Mouse (Mus musculus): ENCODE data around the gene Hist3h2a. TPM values are rescaled to one million over a fixed set of nuclear protein-coding genes. Genes with fewer than 3 reads are reported as not detected.

Hist3h2a gene
- total RNA-seq, 2 experiments from 2014 or later: 62.2 to 64.8 TPM

DNA sequence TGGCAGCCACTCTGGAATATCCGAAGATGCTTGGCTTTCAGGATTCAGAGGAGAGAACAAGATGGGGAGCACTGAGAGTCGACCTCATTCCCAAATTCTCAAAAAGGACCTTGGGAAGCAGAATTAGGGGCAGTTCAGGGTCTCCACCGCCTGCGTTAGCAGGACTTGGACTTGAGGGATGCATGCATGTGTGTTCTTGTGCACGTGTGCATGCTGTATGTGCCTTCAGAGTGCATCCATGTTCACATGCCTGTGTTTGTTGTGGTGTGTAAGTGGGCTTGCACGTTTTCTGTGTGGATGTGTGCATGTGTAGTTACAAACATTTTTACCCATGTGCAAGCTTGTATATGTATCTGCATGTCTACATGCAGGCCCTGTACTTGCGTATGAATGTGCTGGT is 9.7 kb downstream of the Hist3h2a start:
- no peak for DNase-seq (ENCODE audit: low spot score in 2 of 2)
- intact Hi-C loops (cut with DNase I): no loop called here

DNA sequence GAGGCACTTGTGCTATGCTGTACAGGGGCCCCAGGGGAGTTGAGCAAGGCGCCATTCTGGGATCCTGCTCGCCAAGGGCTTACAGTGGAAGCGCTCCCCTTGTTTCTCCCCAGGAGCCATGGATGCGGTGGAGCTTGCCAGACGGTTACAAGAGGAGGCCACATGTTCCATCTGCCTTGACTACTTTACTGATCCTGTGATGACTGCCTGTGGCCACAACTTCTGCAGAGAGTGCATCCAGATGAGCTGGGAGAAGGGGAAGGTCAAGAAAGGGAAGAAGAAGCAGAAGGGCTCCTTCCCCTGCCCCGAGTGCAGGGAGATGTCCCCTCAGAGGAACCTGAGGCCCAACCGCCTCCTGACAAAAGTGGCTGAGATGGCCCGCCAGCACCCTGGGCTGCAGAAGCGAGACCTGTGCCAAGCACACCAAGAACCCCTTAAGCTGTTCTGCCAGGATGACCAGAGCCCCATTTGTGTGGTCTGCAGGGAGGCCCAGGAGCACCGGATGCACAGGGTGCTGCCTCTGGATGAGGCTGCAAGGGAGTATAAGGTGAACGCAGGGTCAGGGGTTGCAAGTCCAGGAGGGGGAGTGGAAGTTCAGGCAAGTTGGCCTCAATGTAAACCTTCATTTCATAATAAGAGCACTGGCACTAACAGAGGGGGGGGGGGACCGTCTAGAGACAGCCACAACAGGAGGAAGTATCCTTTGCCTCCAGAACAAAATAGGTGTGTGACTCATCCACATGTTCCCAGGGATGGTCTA is 10.7 kb downstream of the Hist3h2a start:
- intact Hi-C loops (cut with DNase I): loop anchor here (5.0 kb wide), 1 partner anchor 217 kb away; the partner anchor contains the start of gene Gjc2
- no peak for DNase-seq (ENCODE audit: low spot score in 2 of 2)

DNA sequence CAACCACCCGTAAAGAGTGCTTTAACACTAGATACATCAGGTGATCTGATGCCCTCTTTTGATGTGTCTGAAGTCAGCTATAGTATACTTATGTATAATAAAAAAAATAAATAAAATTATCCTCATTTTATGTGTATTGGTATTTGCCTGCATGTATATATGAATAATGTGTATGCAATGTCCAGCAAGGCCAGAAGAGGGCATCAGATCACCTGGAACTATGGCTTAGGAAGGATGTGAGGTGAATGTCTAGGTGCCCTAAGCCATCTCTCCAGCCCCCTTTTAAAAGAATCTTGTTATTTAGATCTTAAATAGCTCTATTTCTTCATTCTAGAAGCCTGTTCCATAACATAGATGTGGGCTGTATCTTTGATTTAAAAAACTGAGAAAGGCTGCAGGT is 12.9 kb downstream of the Hist3h2a start:
- no peak for DNase-seq (ENCODE audit: low spot score in 2 of 2)

DNA sequence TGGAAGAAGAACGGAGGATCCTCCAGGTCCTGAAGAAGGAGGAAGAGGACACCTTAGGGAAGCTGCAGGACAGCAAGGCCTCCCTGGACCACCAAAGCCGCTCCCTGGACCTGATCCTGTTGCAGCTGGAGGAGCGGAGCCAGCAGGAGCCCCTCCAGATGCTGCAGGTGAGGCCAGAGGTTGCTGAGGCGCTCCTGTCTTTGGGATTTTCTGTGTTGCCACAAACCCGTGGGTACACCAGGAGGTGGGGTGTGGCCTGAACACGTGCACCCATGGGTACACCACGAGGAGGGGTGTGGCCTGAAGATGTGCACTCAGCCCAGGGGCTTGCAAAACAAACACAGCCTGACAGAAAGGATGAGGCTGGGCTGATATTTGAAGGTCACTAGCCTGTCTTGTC is 14.1 kb downstream of the Hist3h2a start:
- intact Hi-C loops (cut with DNase I): loop anchor here (5.0 kb wide), 1 partner anchor 214 kb away; the partner anchor contains the start of gene Gjc2
- DNase-seq (ENCODE audit: low spot score in 2 of 2): no peak

More for the DNA sequence above, 12.9 kb downstream of the Hist3h2a start:
- intact Hi-C loops (cut with DNase I): loop anchor here (5.0 kb wide), 1 partner anchor 215 kb away; the partner anchor contains the start of gene Gjc2

DNA sequence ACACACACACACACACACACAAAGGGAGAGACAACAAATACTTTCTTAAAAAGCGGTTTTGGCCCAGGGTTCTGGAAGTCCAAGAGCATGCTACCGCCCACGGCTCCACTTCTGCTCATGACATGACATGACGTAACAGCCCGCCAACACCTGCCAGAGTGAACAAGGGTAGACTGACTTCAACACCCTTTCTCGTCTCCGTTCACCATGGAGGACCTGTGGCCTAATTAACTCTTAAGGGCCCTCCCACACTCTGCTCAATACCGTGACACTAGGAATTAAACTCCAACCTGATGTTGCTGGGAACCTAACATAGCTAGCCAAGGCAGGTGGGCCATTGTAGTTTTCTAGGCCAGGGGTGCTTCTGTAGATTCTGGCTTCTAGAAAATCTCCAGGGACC is 14.5 kb downstream of the Hist3h2a start:
- no peak for DNase-seq (ENCODE audit: low spot score in 2 of 2)
- intact Hi-C loops (cut with DNase I): loop anchor here (5.0 kb wide), 1 partner anchor 213 kb away; the partner anchor contains the start of gene Gjc2

DNA sequence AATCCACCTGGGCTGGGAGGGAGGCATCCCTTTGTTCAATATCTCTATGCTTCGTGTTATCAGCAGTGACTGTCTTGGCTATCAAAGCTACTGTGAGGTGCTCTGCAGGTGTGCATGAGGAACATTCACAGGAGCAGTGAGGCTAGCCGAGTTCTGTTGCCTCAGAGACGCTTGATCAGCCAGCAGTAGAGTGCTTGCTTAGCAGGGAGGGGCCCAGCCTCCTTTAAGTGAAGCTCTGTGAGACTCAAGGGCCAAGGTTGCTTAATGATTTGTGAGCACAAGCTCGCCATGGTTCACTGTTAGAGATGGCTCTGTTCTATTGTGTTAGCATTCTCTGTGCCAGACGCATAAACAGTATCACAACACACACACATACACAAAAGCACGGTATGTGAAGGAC is 15.2 kb downstream of the Hist3h2a start:
- intact Hi-C loops (cut with DNase I): loop anchor here (5.0 kb wide), 1 partner anchor 213 kb away; the partner anchor contains the start of gene Gjc2
- no peak for DNase-seq (ENCODE audit: low spot score in 2 of 2)

DNA sequence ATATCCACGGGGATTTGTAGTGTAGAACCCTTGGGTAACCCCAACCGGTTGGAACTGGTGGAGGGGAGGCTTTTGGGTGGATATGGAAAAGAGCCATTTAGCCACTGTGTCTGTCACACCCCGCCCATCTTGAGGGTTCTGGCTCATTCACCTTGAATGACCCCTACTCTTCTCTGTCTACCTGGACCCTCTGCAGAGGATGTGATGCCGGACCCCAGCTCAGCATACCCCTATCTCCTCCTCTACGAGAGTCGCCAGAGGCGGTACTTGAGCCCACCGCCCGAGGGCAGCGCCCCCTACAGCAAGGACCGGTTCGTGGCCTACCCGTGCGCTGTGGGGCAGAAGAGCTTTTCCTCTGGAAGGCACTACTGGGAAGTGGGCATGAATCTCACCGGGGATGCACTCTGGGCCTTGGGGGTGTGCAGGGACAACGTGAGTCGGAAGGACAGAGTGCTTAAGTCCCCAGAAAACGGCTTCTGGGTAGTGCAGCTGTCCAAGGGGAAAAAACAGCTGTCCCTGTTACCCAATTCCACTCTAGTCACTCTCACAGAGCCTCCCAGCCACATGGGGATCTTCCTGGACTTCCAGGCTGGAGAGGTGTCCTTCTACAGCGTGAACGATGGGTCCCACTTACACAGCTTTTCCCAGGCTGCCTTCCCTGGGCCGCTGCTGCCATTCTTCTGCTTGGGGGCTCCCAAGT is 16.5 kb downstream of the Hist3h2a start:
- DNase-seq (ENCODE audit: low spot score in 2 of 2): no peak
- intact Hi-C loops (cut with DNase I): no loop called here

DNA sequence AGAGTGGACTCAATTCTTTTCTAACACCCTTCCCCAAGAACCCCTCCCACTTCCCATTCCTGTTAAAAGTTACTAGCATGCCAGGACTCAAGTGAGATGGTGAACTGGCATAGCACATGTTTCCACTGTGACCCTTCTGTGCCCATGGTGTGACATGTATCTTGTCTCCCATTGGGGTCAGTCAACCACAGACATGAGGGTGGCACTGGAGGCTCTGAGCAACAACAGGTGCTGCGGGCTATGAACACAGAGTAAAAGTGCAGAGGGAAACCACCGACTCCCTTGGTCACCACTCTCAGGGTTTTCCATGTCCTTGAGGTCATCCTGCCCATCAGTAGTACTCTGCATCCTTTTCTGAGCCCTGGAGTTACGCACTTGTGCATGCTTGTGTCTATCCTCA is 17.3 kb downstream of the Hist3h2a start:
- no peak for DNase-seq (ENCODE audit: low spot score in 2 of 2)
- intact Hi-C loops (cut with DNase I): no loop called here

DNA sequence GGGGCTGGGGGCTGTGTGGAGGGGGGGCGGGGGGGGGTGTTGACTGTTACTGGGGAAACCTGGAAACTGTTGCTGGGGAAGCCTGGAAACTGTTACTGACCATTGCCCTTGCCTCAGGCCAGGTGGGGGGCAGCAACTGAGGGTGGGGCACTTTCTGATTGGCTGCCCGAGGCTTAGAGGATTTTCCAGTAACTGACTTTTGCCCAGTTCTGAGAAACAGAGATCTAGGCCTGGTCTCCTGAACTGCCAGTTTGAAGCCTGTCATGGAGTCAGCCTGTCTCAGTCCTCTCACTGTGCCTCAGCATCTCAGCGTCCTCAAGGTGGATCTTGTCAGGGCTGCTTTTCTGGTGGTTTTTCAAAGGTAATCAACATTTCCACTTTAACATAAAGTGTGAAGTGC is 19.9 kb downstream of the Hist3h2a start:
- intact Hi-C loops (cut with DNase I): no loop called here
- no peak for DNase-seq (ENCODE audit: low spot score in 2 of 2)

DNA sequence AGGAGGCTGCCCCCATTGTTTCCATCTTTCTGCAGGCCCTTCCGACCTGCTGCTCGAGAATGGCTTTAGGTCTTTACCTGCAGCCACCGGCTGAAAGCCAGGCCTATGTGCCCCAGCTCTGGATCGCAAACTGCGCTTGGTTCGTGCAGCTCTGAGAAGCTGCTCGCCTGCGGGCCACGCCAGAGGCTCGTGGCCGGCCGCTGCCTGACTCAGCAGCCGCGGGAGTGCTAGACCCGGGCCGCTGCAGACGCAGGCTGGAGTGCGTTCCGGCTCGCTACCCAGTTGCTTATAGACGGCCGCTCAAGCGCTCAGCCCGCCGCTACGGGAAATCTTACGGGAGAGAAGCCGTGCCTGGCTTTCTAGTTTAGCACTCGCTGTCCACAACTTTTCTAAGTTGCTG is 22.7 kb downstream of the Hist3h2a start:
- intact Hi-C loops (cut with DNase I): no loop called here
- no peak for DNase-seq (ENCODE audit: low spot score in 2 of 2)

DNA sequence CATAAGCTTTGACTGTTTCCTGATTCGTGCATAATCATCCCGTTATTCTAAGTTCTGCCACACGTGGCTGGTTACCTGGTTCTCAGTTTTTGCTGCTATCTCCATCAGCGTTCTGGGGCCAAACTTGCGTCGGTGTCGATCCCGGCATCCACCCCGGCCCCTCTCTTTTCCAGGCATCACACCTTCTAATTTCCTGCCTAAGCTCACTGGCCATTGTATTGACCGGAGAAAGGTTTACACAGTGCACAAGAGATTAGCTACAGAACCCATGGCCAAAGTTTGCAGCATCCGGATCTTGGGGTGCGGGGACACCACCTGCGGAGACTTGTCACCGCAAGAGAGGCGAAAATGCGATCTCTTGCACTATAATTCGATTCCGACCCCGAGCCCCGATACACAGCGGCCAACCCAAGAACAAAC is 23.1 kb downstream of the Hist3h2a start:
- DNase-seq (ENCODE audit: low spot score in 2 of 2): no peak
- intact Hi-C loops (cut with DNase I): no loop called here

DNA sequence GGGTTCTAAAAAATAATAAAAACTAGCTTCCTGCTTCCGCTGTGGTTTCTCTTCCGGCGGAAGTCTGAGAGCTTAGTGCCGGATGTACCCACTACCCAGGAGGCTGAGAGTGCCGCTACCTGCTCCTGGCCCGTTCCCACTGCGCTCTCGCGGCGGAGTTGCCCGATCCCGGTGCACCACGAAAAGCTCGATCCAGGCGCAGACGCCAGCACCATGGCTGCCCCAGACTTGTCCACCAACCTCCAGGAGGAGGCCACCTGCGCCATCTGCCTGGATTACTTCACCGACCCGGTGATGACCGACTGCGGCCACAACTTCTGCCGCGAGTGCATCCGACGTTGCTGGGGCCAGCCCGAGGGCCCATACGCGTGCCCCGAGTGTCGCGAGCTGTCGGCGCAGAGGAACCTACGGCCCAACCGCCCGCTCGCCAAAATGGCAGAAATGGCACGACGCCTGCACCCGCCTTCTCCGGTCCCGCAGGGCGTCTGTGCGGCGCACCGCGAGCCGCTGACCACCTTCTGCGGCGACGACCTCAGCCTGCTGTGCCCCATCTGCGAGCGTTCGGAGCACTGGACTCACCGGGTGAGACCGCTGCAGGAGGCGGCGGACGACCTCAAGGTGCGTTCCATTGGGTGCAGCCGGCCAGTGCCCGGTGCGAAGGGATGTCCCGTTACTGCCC is 23.7 kb downstream of the Hist3h2a start, which contains the start of gene Trim11:
Gene Trim11 (plus strand): TSS at position 67 of the 679 bp plus-strand sequence.
- DNase-seq (ENCODE audit: low spot score in 2 of 2): peak; percentile 72 to 81
- intact Hi-C loops (cut with DNase I): no loop called here

DNA sequence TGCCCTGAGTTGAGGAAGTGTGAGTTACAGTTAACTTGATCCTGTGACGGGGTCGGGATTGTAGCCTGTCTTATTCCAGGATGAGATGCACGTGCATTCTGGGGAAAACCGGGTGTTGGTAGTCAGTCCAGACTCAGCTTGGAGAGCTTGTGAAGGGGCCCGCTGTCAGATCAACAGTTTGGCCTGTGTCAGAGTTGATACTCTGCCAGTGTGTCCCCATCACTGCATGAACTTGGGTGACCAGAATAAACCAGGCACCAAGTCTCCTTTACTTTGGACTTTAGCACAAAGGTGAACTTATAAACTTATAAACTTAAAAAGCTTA is 24.2 kb downstream of the Hist3h2a start:
- intact Hi-C loops (cut with DNase I): no loop called here
- no peak for DNase-seq (ENCODE audit: low spot score in 2 of 2)

DNA sequence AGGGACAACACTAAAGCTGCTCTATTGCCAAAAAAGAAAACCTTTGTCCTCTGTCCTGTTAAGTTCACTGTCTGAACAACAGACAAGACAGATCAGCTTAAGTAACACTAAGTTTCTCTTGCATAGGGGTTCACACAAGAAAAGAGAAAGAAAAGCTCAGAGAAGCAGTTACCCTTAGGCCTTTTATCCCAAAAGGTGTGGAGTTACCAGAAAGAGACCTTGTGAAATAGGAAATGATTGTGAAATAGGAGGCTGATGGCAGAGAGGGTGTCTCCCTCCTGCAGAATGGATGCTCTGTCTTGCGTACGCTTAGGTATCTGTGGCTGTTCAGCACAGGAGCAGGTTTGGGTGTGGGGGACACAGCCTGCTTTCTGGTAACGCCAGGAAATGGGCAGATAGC is 24.7 kb downstream of the Hist3h2a start:
- no peak for DNase-seq (ENCODE audit: low spot score in 2 of 2)
- intact Hi-C loops (cut with DNase I): no loop called here

DNA sequence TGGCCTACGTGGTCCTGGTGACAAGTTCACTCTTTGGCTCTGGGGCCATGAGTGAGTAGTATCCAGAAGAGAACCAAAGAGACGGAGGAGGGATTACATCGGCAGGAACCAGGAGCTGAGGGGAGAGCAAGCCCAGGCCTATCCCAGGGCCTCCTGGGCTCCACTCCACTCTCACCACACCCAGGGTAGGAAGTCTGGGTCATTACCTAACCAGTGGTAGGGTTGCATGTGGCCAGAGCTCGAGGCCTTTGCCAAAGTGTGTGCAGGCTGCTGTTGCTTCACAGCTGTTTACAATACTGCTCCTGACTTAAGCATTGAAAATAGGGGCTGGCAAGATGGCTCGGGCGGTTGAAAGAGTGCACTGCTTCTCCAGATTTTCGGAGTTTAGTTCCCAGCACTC is 25.2 kb downstream of the Hist3h2a start:
- DNase-seq (ENCODE audit: low spot score in 2 of 2): no peak
- intact Hi-C loops (cut with DNase I): no loop called here

DNA sequence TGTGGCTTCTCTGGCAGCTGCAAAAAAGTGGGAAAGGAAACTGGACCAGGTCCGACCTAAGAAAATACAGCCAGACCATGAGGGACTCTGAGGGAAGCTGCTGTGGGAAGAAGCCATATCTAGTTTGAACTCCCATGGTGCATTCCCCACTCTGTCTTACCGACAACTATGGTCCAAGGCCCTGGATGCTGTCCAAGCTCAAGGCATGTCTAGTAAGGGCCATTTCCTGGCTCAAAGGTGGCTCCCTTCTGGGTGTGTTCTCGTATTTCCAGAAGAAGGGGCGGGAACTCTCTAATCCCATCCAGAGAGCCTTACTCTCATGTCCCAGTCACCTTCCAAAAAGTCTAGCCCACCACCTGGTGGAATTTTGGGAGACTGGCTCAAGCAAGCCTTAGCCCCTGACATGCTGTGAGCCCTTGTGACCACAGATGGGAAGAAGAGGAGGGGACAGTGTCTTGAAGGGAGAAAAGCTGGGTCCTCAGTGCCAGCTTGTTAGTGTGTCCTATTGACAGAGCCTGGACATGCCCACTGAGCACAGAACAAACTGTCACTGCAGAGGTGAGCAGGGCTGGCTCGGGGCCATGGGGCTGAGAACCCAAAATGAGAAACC is 26.0 kb downstream of the Hist3h2a start:
- intact Hi-C loops (cut with DNase I): no loop called here
- DNase-seq (ENCODE audit: low spot score in 2 of 2): no peak

DNA sequence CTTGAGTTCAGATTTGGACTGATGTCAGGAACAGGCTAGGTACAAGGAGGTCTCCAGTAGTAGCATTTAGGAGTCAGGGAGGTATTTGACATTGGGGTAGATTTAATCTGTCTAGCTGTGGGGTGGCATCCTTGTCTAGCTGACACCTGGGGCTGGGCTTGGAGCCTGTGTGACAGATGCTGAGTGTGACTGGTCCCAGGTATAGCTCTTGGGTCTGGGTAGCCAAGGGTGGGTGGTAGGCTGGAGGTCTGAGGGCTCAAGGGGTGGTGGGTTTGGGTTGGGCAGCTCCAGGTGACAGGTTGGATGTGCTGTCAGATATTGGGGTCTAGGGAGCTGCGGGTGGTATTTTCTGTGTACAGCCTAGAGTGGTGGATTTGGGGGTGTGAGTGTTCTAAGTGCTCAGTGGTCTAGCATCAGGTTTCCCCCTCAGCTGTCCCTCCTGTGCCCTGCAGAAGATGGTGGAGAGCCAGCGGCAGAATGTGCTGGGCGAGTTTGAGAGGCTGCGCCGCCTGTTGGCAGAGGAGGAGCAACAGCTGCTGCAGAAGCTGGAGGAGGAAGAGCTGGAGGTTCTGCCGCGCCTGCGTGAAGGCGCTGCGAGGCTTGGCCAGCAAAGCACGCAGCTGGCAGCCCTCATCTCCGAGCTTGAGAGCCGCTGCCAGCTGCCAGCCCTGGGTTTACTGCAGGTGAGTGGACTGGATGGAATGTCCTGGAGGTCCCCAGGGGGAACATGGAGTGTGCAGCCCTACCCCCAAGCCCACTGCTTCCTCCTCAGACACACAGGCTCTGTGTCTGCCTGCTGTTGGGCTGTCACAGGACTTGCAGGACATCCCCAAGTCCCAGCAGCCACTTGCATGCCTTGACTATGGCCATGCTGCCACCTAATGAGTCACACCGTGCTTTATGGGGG is 27.3 kb downstream of the Hist3h2a start:
- intact Hi-C loops (cut with DNase I): no loop called here
- peak; percentile 79 to 87 for DNase-seq (ENCODE audit: low spot score in 2 of 2)

DNA sequence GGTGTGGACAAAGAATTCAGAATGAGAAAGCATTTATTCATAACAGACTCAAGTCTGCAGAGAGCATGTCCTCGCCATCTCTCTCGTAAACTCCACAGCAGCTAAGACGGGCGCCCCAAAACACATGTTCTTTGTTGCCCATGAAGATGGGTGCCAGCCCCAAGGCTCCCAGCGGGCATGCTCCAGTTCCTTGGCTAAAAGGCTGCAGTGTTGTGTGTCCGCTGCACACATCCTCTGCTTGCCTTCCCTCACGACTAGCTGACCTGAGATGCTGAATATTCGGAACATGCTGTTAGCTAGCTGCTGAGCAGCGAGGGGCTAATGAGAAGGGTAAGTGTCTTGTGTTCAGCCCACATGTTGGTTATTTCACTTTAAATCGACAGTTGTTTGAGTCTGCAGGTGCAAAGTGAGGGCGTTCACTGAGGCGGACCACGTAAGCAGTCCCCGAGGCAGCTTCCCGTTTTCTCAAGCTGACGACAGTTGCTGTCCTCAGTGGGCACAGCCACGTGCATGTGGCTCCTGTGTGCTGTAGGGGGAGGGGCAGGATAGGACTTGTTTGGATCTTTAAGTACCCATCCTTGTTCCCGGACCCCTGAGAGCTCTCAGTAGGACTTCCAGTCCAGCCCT is 28.1 kb downstream of the Hist3h2a start:
- DNase-seq (ENCODE audit: low spot score in 2 of 2): no peak
- intact Hi-C loops (cut with DNase I): no loop called here

Measured in left cerebral cortex, postnatal 25 days (tissue).